Mouse (Mus musculus): ENCODE results near the gene Vti1a.

- TF ChIP-seq CTCF (IDR thresholded peaks at IDR 0.05; ENCODE audit: low read depth, low read length) (no peak), POLR2A (IDR thresholded peaks at IDR 0.05; ENCODE audit: insufficient read depth, low read length) (no peak)
These were observed 334.9 kb downstream of the Vti1a start for GRCm38 (mm10) chr19:55651017-55651416.
